ENCODE assay signal across 8 mouse cellular contexts in genomic region chr12:12622712-12623292, GRCm38 (mm10).
A peak's percentile ranks its signal among the peaks of the same experiment; 100 is the strongest.
DNase-seq lines count a peak whose midpoint lies in the region; ATAC-seq and TF ChIP-seq lines count a peak whose summit lies in the region.

No protein-coding gene starts in this region.

- H3K4me1 ChIP-seq in E14TG2a.4 (replicated peaks; ENCODE audit: low read depth, low read length) = peaks cover 27% of the 10 kb centered on the region
- peaks cover 60% of the 10 kb centered on the region for H3K4me1 ChIP-seq in forebrain, embryonic 10.5 days
- H3K4me1 ChIP-seq in heart, postnatal 0 days (ENCODE audit: control insufficient read depth, insufficient read depth) = peaks cover 3% of the 10 kb centered on the region; the same call in 1 of the 2 replicates
- H3K4me1 ChIP-seq in liver, embryonic 13.5 days (replicated peaks) = no peaks in the 10 kb centered on the region; the same call in 1 of the 2 replicates
- H3K4me1 ChIP-seq in neural tube, embryonic 14.5 days (ENCODE audit: control insufficient read depth, insufficient read depth, low read length) = no peaks in the 10 kb centered on the region

- no peak overlapping the region for H3K4me3 ChIP-seq in E14TG2a.4 (replicated peaks; ENCODE audit: low read length)
- no peak overlapping the region for H3K4me3 ChIP-seq in forebrain, embryonic 10.5 days
- H3K4me3 ChIP-seq in heart, postnatal 0 days (ENCODE audit: low read depth, low read length) = no peak overlapping the region
- H3K4me3 ChIP-seq in liver, embryonic 13.5 days (replicated peaks) = no peak overlapping the region
- H3K4me3 ChIP-seq in neural tube, embryonic 14.5 days (ENCODE audit: low read depth, low read length) = no peak overlapping the region

- H3K9me3 ChIP-seq in E14TG2a.4 (ENCODE audit: low read length) = no peaks in the 10 kb centered on the region
- H3K9me3 ChIP-seq in forebrain, embryonic 10.5 days = no peaks in the 10 kb centered on the region; the same call in 1 of the 2 replicates
- H3K9me3 ChIP-seq in heart, postnatal 0 days (replicated peaks; ENCODE audit: control insufficient read depth, low read length) = no peaks in the 10 kb centered on the region
- no peaks in the 10 kb centered on the region for H3K9me3 ChIP-seq in liver, embryonic 13.5 days (replicated peaks)
- no peaks in the 10 kb centered on the region for H3K9me3 ChIP-seq in neural tube, embryonic 14.5 days (ENCODE audit: control insufficient read depth, low read length)

- no peak overlapping the region for H3K9ac ChIP-seq in heart, postnatal 0 days (replicated peaks; ENCODE audit: low read depth, low read length)
- H3K9ac ChIP-seq in liver, embryonic 13.5 days = no peak overlapping the region
- H3K9ac ChIP-seq in neural tube, embryonic 14.5 days (replicated peaks; ENCODE audit: low read depth, low read length) = no peak overlapping the region

- H3K4me2 ChIP-seq in heart, postnatal 0 days (ENCODE audit: low read depth, low read length) = no peak overlapping the region
- no peak overlapping the region for H3K4me2 ChIP-seq in liver, embryonic 13.5 days
- no peak overlapping the region for H3K4me2 ChIP-seq in neural tube, embryonic 14.5 days (ENCODE audit: low read depth, low read length)

- peaks cover 17% of the 10 kb centered on the region for H3K27me3 ChIP-seq in E14TG2a.4 (ENCODE audit: insufficient read depth, low read length)
- peaks cover 33% of the 10 kb centered on the region for H3K27me3 ChIP-seq in forebrain, embryonic 10.5 days (ENCODE audit: poor library complexity, severe bottlenecking)
- 0 out of 2 replicates have a peak, but pooled peaks cover 2% of the 10 kb centered on the region for H3K27me3 ChIP-seq in heart, postnatal 0 days (ENCODE audit: control insufficient read depth, insufficient read depth, low read length)
- no peaks in the 10 kb centered on the region for H3K27me3 ChIP-seq in liver, embryonic 13.5 days
- H3K27me3 ChIP-seq in neural tube, embryonic 14.5 days (ENCODE audit: control insufficient read depth, insufficient read depth, low read length) = no peaks in the 10 kb centered on the region

- H3K27ac ChIP-seq in forebrain, embryonic 10.5 days = peak overlapping the region; percentile 83
- no peak overlapping the region for H3K27ac ChIP-seq in heart, postnatal 0 days (ENCODE audit: low read depth)
- no peak overlapping the region for H3K27ac ChIP-seq in liver, embryonic 13.5 days
- H3K27ac ChIP-seq in neural tube, embryonic 14.5 days (ENCODE audit: low read depth, low read length) = no peak overlapping the region

- H3K36me3 ChIP-seq in E14TG2a.4 (ENCODE audit: insufficient read depth, low read length) = no peaks in the 10 kb centered on the region
- no peaks in the 10 kb centered on the region for H3K36me3 ChIP-seq in forebrain, embryonic 10.5 days (replicated peaks)
- H3K36me3 ChIP-seq in heart, postnatal 0 days (replicated peaks; ENCODE audit: control insufficient read depth, insufficient read depth, low read length) = no peaks in the 10 kb centered on the region
- no peaks in the 10 kb centered on the region for H3K36me3 ChIP-seq in liver, embryonic 13.5 days
- no peaks in the 10 kb centered on the region for H3K36me3 ChIP-seq in neural tube, embryonic 14.5 days (ENCODE audit: control insufficient read depth, insufficient read depth, low read length)

- peak; percentile 16 for TF ChIP-seq CTCF in E14TG2a.4 (conservative IDR thresholded peaks at IDR 0.05; ENCODE audit: low read length)
- TF ChIP-seq CTCF in heart, postnatal 0 days (IDR thresholded peaks at IDR 0.05; ENCODE audit: low read depth) = peak; percentile 77

- WGBS in forebrain, embryonic 10.5 days = 19% methylated on average over 5 of the region's 5 CpGs
- 21% methylated on average over 5 of the region's 5 CpGs for WGBS in heart, postnatal 0 days
- 26% methylated on average over 5 of the region's 5 CpGs for WGBS in liver, embryonic 13.5 days (ENCODE audit: insufficient replicate concordance)
- 14% methylated on average over 5 of the region's 5 CpGs for WGBS in neural tube, embryonic 14.5 days

- no peak for TF ChIP-seq EP300 in heart, postnatal 0 days (IDR thresholded peaks at IDR 0.05; ENCODE audit: low read depth)

- peak; percentile 76 for ATAC-seq in heart, postnatal 0 days (ENCODE audit: insufficient read depth, low read depth)
- peak; percentile 26; the same call in 1 of the 2 replicates for ATAC-seq in liver, embryonic 13.5 days (ENCODE audit: low read depth)
- peak; percentile 84 for ATAC-seq in neural tube, embryonic 14.5 days (ENCODE audit: low read depth)

- DNase-seq in c-Kit-negative CD71-positive TER-119-positive erythroid progenitor cells, embryonic 14.5 days (ENCODE audit: low read depth, low spot score) = peak; percentile 17
- peak; percentile 88 for DNase-seq in forebrain, embryonic 10.5 days (ENCODE audit: extremely low spot score, low spot score)
- DNase-seq in heart, postnatal 0 days (ENCODE audit: low spot score) = peak; percentile 77
- peak; percentile 77 to 90 for DNase-seq in kidney, postnatal 36 days
- peak; percentile 19 for DNase-seq in liver, embryonic 13.5 days
- DNase-seq in thymus, adult 18-20 months = peak; percentile 10 to 16

Comparison
In these comparisons a context has a peak if more than half of its experiments do, and no peak if none do; other contexts are left out.
1. DNase-seq: peak in every context shown above with its lines; median percentile 88 in forebrain, embryonic 10.5 days; 84 in kidney, postnatal 36 days; 77 in heart, postnatal 0 days; 19 in liver, embryonic 13.5 days; 17 in c-Kit-negative CD71-positive TER-119-positive erythroid progenitor cells, embryonic 14.5 days; 13 in thymus, adult 18-20 months.
2. ATAC-seq: peak in every context shown above with its lines; median percentile 84 in neural tube, embryonic 14.5 days; 76 in heart, postnatal 0 days; 26 in liver, embryonic 13.5 days.